Mouse (Mus musculus): ENCODE measurements around the gene Pla2g12b. TPM values are rescaled to one million over a fixed set of nuclear protein-coding genes. Genes with fewer than 3 reads are reported as not detected.
A peak's percentile ranks its signal among the peaks of the same experiment; 100 is the strongest.
"Not testable (repeated sequence)": the region's sequence is repeated elsewhere in the genome, so short reads cannot be mapped to it uniquely, and the experiment has no call there.

Gene Pla2g12b
- polyA plus RNA-seq, 1 experiment = not detected

- DNase-seq = no peak
- 96% methylated on average over 4 of the region's 4 CpGs for WGBS
- Histone ChIP-seq H3K4me1 (ENCODE audit: control insufficient read depth, insufficient read depth, low read length) (no peaks in the 10 kb centered on the region), H3K4me3 (replicated peaks; ENCODE audit: insufficient read depth, low read depth, low read length) (no peak overlapping the region), H3K27ac (ENCODE audit: insufficient read depth, low read length) (no peak overlapping the region), H3K27me3 (ENCODE audit: control insufficient read depth, insufficient read depth, low read length) (no peaks in the 10 kb centered on the region)
- TF ChIP-seq CTCF (IDR thresholded peaks at IDR 0.05; ENCODE audit: borderline replicate concordance, insufficient read depth, low read depth, low read length) (no peak), POLR2A (IDR thresholded peaks at IDR 0.05; ENCODE audit: borderline replicate concordance, insufficient read depth, low read length) (no peak)
Measured at GRCm38 (mm10) chr10:59366746-59367145, 36.7 kb upstream of the Pla2g12b start.

GRCm38 (mm10) chr10:59367206-59367605 lies 36.3 kb upstream of the Pla2g12b start:
- no peaks in the 10 kb centered on the region for H3K4me1 ChIP-seq (ENCODE audit: control insufficient read depth, insufficient read depth, low read length)
- WGBS = 89% methylated on average over 4 of the region's 4 CpGs
- H3K4me3 ChIP-seq (replicated peaks; ENCODE audit: insufficient read depth, low read depth, low read length) = no peak overlapping the region
- H3K27me3 ChIP-seq (ENCODE audit: control insufficient read depth, insufficient read depth, low read length) = no peaks in the 10 kb centered on the region
- TF ChIP-seq CTCF (IDR thresholded peaks at IDR 0.05; ENCODE audit: borderline replicate concordance, insufficient read depth, low read depth, low read length) (no peak), POLR2A (IDR thresholded peaks at IDR 0.05; ENCODE audit: borderline replicate concordance, insufficient read depth, low read length) (no peak)
- H3K27ac ChIP-seq (ENCODE audit: insufficient read depth, low read length) = no peak overlapping the region
- DNase-seq = no peak

GRCm38 (mm10) chr10:59368729-59369128 lies 34.7 kb upstream of the Pla2g12b start:
- DNase-seq = no peak
- WGBS = 72% methylated on average over 8 of the region's 8 CpGs
- H3K27ac ChIP-seq (ENCODE audit: insufficient read depth, low read length) = no peak overlapping the region
- H3K27me3 ChIP-seq (ENCODE audit: control insufficient read depth, insufficient read depth, low read length) = no peaks in the 10 kb centered on the region
- H3K4me3 ChIP-seq (replicated peaks; ENCODE audit: insufficient read depth, low read depth, low read length) = no peak overlapping the region
- H3K4me1 ChIP-seq (ENCODE audit: control insufficient read depth, insufficient read depth, low read length) = no peaks in the 10 kb centered on the region
- TF ChIP-seq POLR2A (IDR thresholded peaks at IDR 0.05; ENCODE audit: borderline replicate concordance, insufficient read depth, low read length) = no peak
- no peak for TF ChIP-seq CTCF (IDR thresholded peaks at IDR 0.05; ENCODE audit: borderline replicate concordance, insufficient read depth, low read depth, low read length)

DNA sequence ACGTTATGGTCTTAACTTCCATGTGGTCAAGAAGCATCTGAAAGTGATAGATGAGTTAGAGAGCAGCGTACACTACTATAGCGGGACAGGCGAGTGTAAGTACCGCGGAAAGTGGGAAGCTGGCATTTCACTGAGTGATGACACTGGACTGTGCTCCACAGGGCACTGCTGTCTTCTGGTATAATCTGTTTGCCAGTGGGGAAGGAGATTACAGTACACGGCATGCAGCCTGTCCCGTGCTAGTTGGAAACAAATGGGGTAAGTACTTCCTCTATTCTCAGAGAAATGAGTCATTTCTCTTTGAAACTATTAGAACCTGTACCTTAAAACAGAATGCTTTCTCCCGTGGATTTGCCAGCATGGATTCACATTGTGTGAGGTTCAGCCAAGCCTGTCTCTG lies 34.0 kb upstream of the Pla2g12b start:
- 88% methylated on average over 9 of the region's 9 CpGs for WGBS
- no peaks in the 10 kb centered on the region for H3K4me1 ChIP-seq (ENCODE audit: control insufficient read depth, insufficient read depth, low read length)
- TF ChIP-seq CTCF (IDR thresholded peaks at IDR 0.05; ENCODE audit: borderline replicate concordance, insufficient read depth, low read depth, low read length) (no peak), POLR2A (IDR thresholded peaks at IDR 0.05; ENCODE audit: borderline replicate concordance, insufficient read depth, low read length) (no peak)
- no peak for DNase-seq
- H3K27ac ChIP-seq (ENCODE audit: insufficient read depth, low read length) = no peak overlapping the region
- H3K27me3 ChIP-seq (ENCODE audit: control insufficient read depth, insufficient read depth, low read length) = no peaks in the 10 kb centered on the region
- H3K4me3 ChIP-seq (replicated peaks; ENCODE audit: insufficient read depth, low read depth, low read length) = no peak overlapping the region

- H3K4me3 ChIP-seq (replicated peaks; ENCODE audit: insufficient read depth, low read depth, low read length) = no peak overlapping the region
- no peak for DNase-seq
- H3K27ac ChIP-seq (ENCODE audit: insufficient read depth, low read length) = no peak overlapping the region
- H3K27me3 ChIP-seq (ENCODE audit: control insufficient read depth, insufficient read depth, low read length) = no peaks in the 10 kb centered on the region
- no peak for TF ChIP-seq CTCF (IDR thresholded peaks at IDR 0.05; ENCODE audit: borderline replicate concordance, insufficient read depth, low read depth, low read length)
- 90% methylated on average over 10 of the region's 10 CpGs for WGBS
- H3K4me1 ChIP-seq (ENCODE audit: control insufficient read depth, insufficient read depth, low read length) = no peaks in the 10 kb centered on the region
Measured at GRCm38 (mm10) chr10:59377906-59378305, 25.6 kb upstream of the Pla2g12b start.

- Histone ChIP-seq H3K27ac (ENCODE audit: insufficient read depth, low read length) (no peak overlapping the region), H3K4me1 (ENCODE audit: control insufficient read depth, insufficient read depth, low read length) (no peaks in the 10 kb centered on the region), H3K4me3 (replicated peaks; ENCODE audit: insufficient read depth, low read depth, low read length) (no peak overlapping the region), H3K27me3 (ENCODE audit: control insufficient read depth, insufficient read depth, low read length) (no peaks in the 10 kb centered on the region)
- DNase-seq = no peak
- TF ChIP-seq POLR2A (IDR thresholded peaks at IDR 0.05; ENCODE audit: borderline replicate concordance, insufficient read depth, low read length) = no peak
- TF ChIP-seq CTCF (IDR thresholded peaks at IDR 0.05; ENCODE audit: borderline replicate concordance, insufficient read depth, low read depth, low read length) = peak; percentile 13; the same call in 1 of the 2 replicates
- 94% methylated on average over 4 of the region's 4 CpGs for WGBS
Measured at GRCm38 (mm10) chr10:59378728-59379127, 24.7 kb upstream of the Pla2g12b start.

- Histone ChIP-seq H3K4me1 (ENCODE audit: control insufficient read depth, insufficient read depth, low read length) (no peaks in the 10 kb centered on the region), H3K27me3 (ENCODE audit: control insufficient read depth, insufficient read depth, low read length) (no peaks in the 10 kb centered on the region), H3K27ac (ENCODE audit: insufficient read depth, low read length) (no peak overlapping the region), H3K4me3 (replicated peaks; ENCODE audit: insufficient read depth, low read depth, low read length) (no peak overlapping the region)
- WGBS = 61% methylated on average over 3 of the region's 3 CpGs
- no peak for DNase-seq
- TF ChIP-seq CTCF (IDR thresholded peaks at IDR 0.05; ENCODE audit: borderline replicate concordance, insufficient read depth, low read depth, low read length) = no peak
- TF ChIP-seq POLR2A (IDR thresholded peaks at IDR 0.05; ENCODE audit: borderline replicate concordance, insufficient read depth, low read length) = no peak
Measured at GRCm38 (mm10) chr10:59379927-59380326, 23.5 kb upstream of the Pla2g12b start.

GRCm38 (mm10) chr10:59380411-59380821 lies 23.0 kb upstream of the Pla2g12b start:
- Histone ChIP-seq H3K4me3 (replicated peaks; ENCODE audit: insufficient read depth, low read depth, low read length) (no peak overlapping the region), H3K27ac (ENCODE audit: insufficient read depth, low read length) (no peak overlapping the region), H3K4me1 (ENCODE audit: control insufficient read depth, insufficient read depth, low read length) (no peaks in the 10 kb centered on the region), H3K27me3 (ENCODE audit: control insufficient read depth, insufficient read depth, low read length) (no peaks in the 10 kb centered on the region)
- no peak for DNase-seq
- WGBS = 43% methylated on average over 2 of the region's 2 CpGs
- TF ChIP-seq POLR2A (IDR thresholded peaks at IDR 0.05; ENCODE audit: borderline replicate concordance, insufficient read depth, low read length) (no peak), CTCF (IDR thresholded peaks at IDR 0.05; ENCODE audit: borderline replicate concordance, insufficient read depth, low read depth, low read length) (no peak)

GRCm38 (mm10) chr10:59381563-59381962 lies 21.9 kb upstream of the Pla2g12b start:
- DNase-seq; H3K27me3 ChIP-seq (ENCODE audit: control insufficient read depth, insufficient read depth, low read length); H3K4me3 ChIP-seq (replicated peaks; ENCODE audit: insufficient read depth, low read depth, low read length); H3K27ac ChIP-seq (ENCODE audit: insufficient read depth, low read length); H3K4me1 ChIP-seq (ENCODE audit: control insufficient read depth, insufficient read depth, low read length): not testable (repeated sequence)
- WGBS = 90% methylated on average over 7 of the region's 10 CpGs
